Mouse (Mus musculus) left cerebral cortex, postnatal 4 days (tissue): ENCODE measurements at regions not wholly inside any gene's neighbourhood (a gene's known extent, or its start where the extent isn't known, plus 50 kb on each side); places are given as distances from the start of the nearest gene placed in this dataset.

Source experiments
- DNase-seq: peaks from one replicate; pipeline ENCODE4 v3.0.0-alpha.2; 2022
- intact Hi-C: fragments of 180-260 bp; cut with DNase I; formaldehyde crosslinking; loops from one replicate; pipeline ENCODE4 v1.15.1; 2025

GRCm38 (mm10) chr15:51254143-51254542, 2630.6 kb upstream of the Gm7489 start:
- intact Hi-C loops = no loop called here
- no peak for DNase-seq

- intact Hi-C loops = no loop called here
- no peak for DNase-seq
Observed at GRCm38 (mm10) chr15:51255203-51255615, 2629.5 kb upstream of the Gm7489 start.

- intact Hi-C loops = no loop called here
- DNase-seq = no peak
Observed at GRCm38 (mm10) chr15:51256681-51257080, 2628.0 kb upstream of the Gm7489 start.

DNA sequence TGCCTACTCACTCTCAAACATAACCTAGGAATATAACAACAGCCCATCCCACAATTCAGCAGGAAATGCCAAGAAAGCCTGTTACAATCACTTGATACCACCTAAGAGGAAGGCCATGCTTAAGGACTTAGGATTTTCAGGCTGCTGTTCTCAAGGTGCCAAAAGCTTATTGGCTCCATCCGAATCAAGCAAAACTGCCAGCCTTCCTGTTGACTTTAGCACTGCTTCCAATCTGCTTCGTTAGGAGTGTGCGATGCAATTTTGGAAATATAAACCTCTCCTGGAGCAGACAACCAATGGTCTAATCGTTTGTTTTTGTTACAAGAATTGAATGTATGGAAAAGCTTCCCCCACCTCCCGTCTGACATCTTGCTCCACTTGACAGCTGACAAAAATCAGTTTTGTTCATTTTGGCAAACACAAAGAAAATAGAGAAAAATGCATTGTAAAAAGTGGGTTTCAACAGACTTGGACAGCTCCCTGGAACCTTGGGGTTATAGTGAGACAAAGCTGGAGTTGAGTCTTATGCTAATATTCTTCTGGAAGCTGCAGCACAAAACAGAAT, 2620.0 kb upstream of the Gm7489 start:
- DNase-seq = no peak
- intact Hi-C loops = no loop called here

DNA sequence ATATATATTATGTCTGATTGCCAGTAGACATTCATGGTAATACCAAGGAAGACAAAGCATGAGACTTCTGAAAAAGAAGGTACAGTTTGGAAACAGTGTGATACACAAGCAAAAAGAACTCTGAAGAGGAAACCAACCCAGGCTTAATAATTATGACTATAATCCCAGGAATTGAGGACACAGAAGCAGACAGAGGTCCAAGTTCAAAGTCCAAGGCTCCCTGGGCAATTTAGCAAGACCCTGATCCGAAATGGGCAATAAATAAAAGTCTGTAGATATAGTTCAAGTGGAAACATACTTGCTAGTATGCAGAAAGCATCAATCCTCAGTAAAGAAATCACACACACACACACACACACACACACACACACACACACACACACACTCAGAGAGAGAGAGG, 2618.7 kb upstream of the Gm7489 start:
- intact Hi-C loops = no loop called here
- no peak for DNase-seq

DNA sequence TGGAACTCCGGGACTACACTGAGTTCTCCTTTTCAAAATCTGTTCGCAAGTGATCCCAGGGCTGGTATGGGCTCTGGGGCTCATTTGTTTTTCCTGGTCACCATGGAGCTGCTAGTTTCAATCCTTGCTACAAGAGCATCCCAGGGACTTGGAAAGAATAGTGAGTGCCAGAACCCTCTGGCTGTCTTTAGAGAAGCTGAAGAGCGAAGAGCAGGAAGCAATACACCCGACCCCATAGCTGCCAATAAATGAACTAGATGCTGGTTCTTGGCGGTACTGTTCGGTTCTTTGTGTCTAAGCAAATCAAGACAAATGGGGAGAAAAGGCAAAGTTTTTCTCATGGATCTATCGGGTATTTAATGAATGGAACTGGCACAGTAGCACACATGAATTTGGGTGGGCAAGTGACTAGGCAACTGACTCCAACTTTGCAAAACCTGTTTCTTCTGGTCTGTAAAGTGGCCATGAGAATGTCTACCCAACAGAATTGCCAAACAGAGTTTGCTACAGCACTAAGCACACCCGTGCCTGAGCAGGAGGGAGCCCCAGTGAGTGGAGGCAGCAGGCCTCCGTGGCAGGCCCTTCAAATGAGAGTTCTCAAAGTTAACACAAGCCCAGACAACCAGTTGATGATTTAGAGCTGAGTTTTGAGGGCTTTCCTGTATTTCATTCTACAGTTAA, 2612.9 kb upstream of the Gm7489 start:
- intact Hi-C loops = no loop called here
- no peak for DNase-seq

- DNase-seq = no peak
Observed at GRCm38 (mm10) chr15:51285334-51285733, 2599.4 kb upstream of the Gm7489 start.

GRCm38 (mm10) chr15:51286352-51286751, 2598.4 kb upstream of the Gm7489 start:
- intact Hi-C loops = no loop called here
- no peak for DNase-seq

More at GRCm38 (mm10) chr15:51285334-51285733, 2599.4 kb upstream of the Gm7489 start:
- intact Hi-C loops = no loop called here

DNA sequence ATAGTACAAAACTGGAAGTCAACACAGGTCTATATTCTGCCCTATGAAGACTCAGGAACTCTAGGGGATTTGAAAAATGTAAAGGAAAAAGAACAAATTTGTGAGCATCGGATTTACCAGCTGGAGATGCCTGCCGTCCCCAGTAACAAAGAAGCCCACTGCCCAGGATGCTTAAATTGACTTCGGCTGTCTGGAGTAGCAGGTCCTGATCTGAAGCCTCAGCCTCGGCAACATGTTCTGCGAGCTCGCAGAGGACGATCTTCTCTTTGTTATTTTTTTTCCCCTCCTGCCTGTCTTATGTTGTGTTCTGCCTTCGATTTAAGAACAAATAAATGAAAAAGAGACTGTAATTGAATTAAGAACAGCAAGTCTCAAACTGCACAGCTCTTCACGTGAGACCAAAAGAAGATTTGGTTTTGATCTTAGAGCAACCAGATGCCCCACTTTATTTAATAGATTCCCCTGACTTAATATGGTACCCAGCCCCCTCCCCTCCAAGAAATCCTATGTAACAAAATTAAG, 2595.7 kb upstream of the Gm7489 start:
- no peak for DNase-seq
- intact Hi-C loops = no loop called here

- intact Hi-C loops = no loop called here
- no peak for DNase-seq
Observed at GRCm38 (mm10) chr15:51289916-51290315, 2594.8 kb upstream of the Gm7489 start.

DNA sequence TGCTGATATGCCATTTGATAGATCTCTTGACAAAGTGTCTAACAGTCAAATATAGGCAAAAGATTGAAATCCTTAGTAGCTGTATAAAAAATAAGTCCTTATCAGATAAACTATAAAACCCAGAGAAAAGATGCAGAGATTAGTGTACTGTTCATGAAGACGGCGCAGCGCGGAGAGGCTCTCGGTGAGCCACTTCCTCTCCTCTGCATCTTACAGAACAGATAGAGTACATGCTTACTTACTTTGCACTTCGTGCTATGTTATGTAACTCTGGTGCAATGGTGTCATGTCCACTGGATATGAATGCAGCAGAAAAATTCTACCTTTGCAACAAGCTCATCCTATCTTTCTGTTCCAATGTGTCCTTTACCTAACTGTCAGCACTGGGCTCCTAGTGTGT, 2593.5 kb upstream of the Gm7489 start:
- no peak for DNase-seq
- intact Hi-C loops = no loop called here

DNA sequence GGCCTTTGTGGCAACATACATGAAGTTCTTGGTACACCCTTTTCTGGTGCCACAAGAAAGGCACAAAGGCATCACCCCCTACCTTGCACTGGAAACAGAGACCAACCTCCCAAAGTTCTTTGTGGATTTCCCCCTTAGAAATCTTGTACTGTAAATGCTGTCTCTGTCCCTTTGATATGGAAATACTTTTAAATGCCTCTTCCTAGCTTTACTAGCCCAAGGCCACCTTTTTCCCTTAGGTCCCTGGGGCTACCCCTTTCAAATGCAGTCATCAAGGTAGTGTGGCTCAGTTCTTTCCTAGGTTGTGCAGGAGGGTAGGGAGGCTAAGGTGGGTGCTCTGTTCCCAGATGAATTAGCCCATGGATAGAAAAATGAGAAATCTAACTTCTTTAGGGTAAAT, 2587.9 kb upstream of the Gm7489 start:
- no peak for DNase-seq
- intact Hi-C loops = no loop called here

DNA sequence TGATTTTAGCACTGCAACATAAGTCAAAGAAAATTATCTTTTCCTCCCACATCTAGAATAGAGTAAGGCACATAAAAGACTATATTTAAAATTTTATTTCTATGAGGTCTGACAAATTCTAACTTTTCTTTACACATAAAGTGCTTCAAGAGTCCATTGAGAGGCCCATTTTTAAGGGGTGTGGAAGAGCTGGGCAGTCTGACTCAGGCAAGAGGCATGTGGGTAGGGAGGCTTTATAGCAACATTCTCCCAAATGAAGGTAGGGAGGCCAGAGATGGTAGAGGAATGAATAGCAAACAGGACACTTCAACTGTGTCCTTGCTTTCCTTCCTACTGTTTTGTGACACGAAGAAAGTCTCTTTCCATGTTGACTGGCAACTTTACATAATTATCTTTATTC, 2566.6 kb upstream of the Gm7489 start:
- no peak for DNase-seq
- intact Hi-C loops = no loop called here

DNA sequence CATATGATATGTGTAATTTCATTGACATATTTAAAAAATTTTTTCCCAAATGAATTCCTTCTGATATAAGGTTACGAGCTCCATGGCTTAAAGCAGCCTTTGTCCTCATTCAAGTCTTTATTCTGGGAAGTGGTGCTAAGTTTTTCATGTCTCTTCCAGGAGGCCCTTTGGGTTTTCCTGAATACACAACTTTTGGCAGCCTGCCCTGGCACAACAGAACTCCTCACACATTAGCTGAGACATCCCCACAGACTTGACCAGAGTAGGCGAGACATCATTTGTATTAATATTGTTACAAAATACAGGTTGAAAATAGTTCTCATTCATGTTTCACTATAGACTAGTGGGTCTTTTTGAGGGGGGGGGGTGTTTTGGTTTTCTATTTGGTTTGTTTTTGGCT, 2565.9 kb upstream of the Gm7489 start:
- no peak for DNase-seq
- intact Hi-C loops = no loop called here

DNA sequence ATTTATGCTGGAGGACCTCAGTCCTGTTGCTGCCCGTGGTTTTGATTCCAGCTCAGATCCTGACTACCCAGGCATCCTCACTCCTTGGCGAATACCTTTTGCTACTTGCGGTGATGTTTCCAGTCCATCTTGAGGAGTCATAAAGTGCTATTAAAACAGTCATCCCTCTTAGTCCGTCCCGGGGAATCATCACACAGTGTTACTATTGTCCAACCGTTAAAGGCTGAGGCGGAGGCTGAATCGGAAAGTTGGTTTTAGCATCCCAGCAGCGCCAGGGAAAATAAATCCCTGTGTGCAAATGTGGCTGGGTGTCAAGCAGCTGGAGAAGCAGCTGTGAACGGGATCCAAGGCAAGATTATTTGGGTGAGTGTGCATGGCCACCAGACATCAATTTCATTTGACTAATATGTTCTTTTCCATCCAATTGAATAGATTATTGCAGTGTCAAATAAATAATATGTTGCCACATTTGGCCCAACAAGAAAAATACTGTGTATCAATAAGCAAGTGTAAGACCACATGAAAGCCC, 2564.3 kb upstream of the Gm7489 start:
- intact Hi-C loops = no loop called here
- no peak for DNase-seq

- DNase-seq = no peak
- intact Hi-C loops = no loop called here
Observed at GRCm38 (mm10) chr15:51323284-51323683, 2561.4 kb upstream of the Gm7489 start.

GRCm38 (mm10) chr15:51324211-51324610, 2560.5 kb upstream of the Gm7489 start:
- no peak for DNase-seq
- intact Hi-C loops = no loop called here

DNA sequence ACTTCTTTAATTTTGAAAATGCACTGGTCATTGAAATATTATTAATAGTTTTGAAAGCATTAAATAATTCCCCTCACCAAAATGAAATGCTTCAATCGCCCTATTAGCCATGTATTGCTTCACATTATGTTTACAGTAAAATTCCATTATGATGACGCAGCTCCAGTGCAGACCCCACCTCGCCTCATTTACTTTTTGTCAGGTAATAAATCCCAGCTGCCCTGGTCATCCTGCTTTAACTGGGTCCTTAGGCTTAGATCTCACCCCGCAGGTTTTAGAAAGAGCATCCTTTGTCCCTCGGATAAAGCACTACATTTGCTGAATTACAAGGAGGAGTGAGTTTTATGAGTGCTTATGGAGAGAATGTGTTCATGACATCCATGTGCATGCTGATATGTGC, 2557.0 kb upstream of the Gm7489 start:
- intact Hi-C loops = no loop called here
- DNase-seq = no peak

DNA sequence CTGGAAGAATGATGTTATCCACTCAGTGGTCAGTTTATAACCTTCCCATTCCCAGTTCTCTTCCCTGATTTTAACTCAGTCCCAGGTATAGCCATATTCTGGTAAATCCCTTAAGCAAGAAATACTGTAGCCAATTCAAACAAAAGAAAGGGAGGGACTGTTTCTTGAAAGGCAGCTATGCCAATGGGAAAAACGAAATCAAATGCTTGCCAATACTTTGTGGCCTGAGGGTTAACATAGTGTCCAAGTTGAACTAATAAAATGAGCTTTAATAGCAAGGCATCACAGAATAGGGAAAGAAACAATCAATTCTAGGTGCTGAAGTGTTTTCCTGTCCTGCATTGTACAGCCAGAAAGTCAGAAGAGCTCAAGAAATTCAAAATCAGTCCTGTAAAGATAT, 2548.3 kb upstream of the Gm7489 start:
- DNase-seq = no peak
- intact Hi-C loops = no loop called here

- intact Hi-C loops = no loop called here
- no peak for DNase-seq
Observed at GRCm38 (mm10) chr15:51346301-51346700, 2538.4 kb upstream of the Gm7489 start.

DNA sequence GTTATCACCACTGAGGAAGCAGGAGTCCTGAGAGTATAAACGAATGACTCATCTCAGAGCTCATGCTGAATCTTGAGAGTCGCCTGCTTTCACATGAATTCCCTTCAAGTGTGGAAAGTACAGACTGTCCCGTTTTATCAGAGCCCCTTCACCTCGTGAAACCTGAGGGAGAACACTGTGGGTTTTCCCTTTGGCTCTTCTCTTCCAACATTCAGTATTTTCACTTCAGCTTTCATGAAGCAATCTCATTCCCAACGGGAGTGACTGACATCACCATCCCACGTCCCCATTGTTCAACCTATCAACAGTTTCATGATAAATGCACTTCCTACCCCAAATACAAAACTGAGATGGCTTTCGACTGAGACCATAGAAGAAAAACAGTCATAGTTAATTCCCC, 2521.3 kb upstream of the Gm7489 start:
- intact Hi-C loops = no loop called here
- no peak for DNase-seq

DNA sequence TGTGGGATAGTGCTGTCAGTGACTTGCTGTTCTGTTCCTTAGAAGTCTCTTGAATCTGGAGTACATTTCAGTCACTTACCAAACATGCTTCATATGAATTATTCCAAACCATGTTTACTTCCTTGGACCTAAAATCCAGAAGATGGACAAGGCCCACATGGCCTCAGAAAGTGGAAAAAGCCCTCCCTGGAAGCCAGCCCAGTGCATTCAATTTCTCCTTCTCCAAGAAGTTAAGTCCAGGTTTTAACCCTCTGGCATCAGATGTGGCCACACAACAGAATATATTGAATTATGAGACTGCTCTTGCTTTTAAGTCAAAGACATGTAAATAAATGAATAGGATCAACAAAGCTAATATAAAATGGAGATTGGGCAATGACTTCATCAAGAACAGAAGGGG, 2513.5 kb upstream of the Gm7489 start:
- DNase-seq = no peak
- intact Hi-C loops = no loop called here
